In genomic region chr11:118220561-118221262, GRCm38 (mm10) we compare ENCODE assay signal across 7 mouse cellular contexts. TPM values are rescaled to one million over a fixed set of nuclear protein-coding genes. Genes with fewer than 3 reads are reported as not detected.
DNase-seq lines count a peak whose midpoint lies in the region; ATAC-seq lines count a peak whose summit lies in the region.

No protein-coding gene starts in this region.

- DNase-seq in kidney, adult 9 months, result peak; percentile 76
- peak; percentile 33 for DNase-seq in MEL-GATA-1-ER (ENCODE audit: extremely low read depth, low read depth)
- peak; percentile 78 for DNase-seq in embryo, embryonic 10.5 days (ENCODE audit: low spot score)
- DNase-seq in layer of hippocampus, postnatal 10 days (ENCODE audit: low spot score in 2 of 2), result peak; percentile 67 to 74
- peak; percentile 62 for DNase-seq in retina, postnatal 1 day

- H3K4me2 ChIP-seq in kidney, embryonic 15.5 days, result no peak overlapping the region

- WGBS in kidney, embryonic 15.5 days, result 23% methylated on average over 7 of the region's 7 CpGs

- ATAC-seq in kidney, embryonic 15.5 days (replicated peaks; ENCODE audit: low FRiP score), result no peak
- ATAC-seq in CD4-positive, CD25-positive, alpha-beta regulatory T cell, adult 4 months, result peak; percentile 50

- no peaks in the 10 kb centered on the region for H3K36me3 ChIP-seq in kidney, embryonic 15.5 days

- H3K9me3 ChIP-seq in kidney, embryonic 15.5 days (replicated peaks), result no peaks in the 10 kb centered on the region

- H3K9ac ChIP-seq in kidney, embryonic 15.5 days, result no peak overlapping the region

- peaks cover 29% of the 10 kb centered on the region for H3K4me1 ChIP-seq in kidney, embryonic 15.5 days

- no peak overlapping the region for H3K4me3 ChIP-seq in kidney, embryonic 15.5 days (replicated peaks)

- H3K27me3 ChIP-seq in kidney, embryonic 15.5 days, result no peaks in the 10 kb centered on the region

- no peak overlapping the region for H3K27ac ChIP-seq in kidney, embryonic 15.5 days

RNA-seq across cellular contexts. Expression of gene Cyth1, which starts 27.7 kb away (rescaled TPM):
- 16.4 and 16.5 TPM in 2 replicates for polyA plus RNA-seq in kidney, embryonic 15.5 days (2015; fragmentation: Nextera tagmentation; extraction: Ambion mirVana)
- 10 to 100 TPM; 34.7 to 59.5 TPM for polyA plus RNA-seq in CD4-positive, CD25-positive, alpha-beta regulatory T cell, adult 4 months (2017; shearing (Covaris generic))
- total RNA-seq in layer of hippocampus, postnatal 10 days (2021), result 10 to 100 TPM; 59.3 to 63.5 TPM
